Comparison of ENCODE assay signal across 16 mouse cellular contexts in the genomic region with DNA sequence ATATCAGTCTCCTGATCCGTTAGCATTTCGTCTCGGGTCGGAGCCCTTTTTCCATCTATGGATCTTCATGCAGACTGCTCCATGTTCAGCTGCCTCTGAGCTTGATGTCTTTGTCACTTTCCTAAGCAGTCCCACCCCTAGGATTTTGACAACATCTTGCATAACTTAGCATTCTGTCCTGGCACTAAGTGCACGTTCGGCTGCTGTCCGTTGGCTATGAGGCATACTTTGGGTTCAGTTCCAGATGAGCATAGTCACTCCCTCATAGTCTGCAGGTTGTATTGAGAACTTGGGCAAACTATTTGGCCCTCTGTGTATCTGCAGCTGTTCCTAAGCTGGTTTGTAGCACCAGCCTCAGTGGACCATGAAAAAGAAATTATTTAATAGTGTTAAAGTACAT.
A peak's percentile ranks its signal among the peaks of the same experiment; 100 is the strongest.
DNase-seq lines count a peak whose midpoint lies in the region; ATAC-seq and TF ChIP-seq lines count a peak whose summit lies in the region.
"Had no signal": no experiment of that assay in that cellular context is flagged by ENCODE, and none has a peak within 500 bp of the region (broad histone marks: within the 10 kb centered on the region; RNA-seq: fewer than 3 reads in every experiment).

No protein-coding gene starts in this region.

- H3K79me2 ChIP-seq in liver, adult 2 months (ENCODE audit: control insufficient read depth, insufficient read depth, low read length), result no peaks in the 10 kb centered on the region

- no peaks in the 10 kb centered on the region for H3K27me3 ChIP-seq in liver, adult 2 months (ENCODE audit: control insufficient read depth, insufficient read depth, low read length)
- H3K27me3 ChIP-seq in liver, postnatal 0 days (ENCODE audit: insufficient read depth, low read length), result no peaks in the 10 kb centered on the region
- H3K27me3 ChIP-seq: embryonic facial prominence, embryonic 12.5 days; forebrain, embryonic 13.5 days; forebrain, embryonic 15.5 days had no signal

- no peak for ATAC-seq in liver, postnatal 0 days
- ATAC-seq: forebrain, embryonic 13.5 days; forebrain, embryonic 15.5 days; forebrain, postnatal 0 days had no signal

- no peak overlapping the region for H3K27ac ChIP-seq in liver, adult 2 months (replicated peaks; ENCODE audit: insufficient read depth, low read depth, low read length)
- H3K27ac ChIP-seq in liver, postnatal 0 days (ENCODE audit: low read depth), result no peak overlapping the region
- H3K27ac ChIP-seq: embryonic facial prominence, embryonic 10.5 days; embryonic facial prominence, embryonic 12.5 days; forebrain, embryonic 13.5 days; forebrain, embryonic 15.5 days had no signal

- 61% methylated on average over 7 of the region's 7 CpGs for WGBS in liver, adult 2 months
- 87% methylated on average over 7 of the region's 7 CpGs for WGBS in liver, postnatal 0 days (ENCODE audit: insufficient replicate concordance)

- H3K9ac ChIP-seq in liver, adult 2 months (ENCODE audit: low read depth, low read length), result no peak overlapping the region
- H3K9ac ChIP-seq in liver, postnatal 0 days (replicated peaks), result no peak overlapping the region
- H3K9ac ChIP-seq: embryonic facial prominence, embryonic 12.5 days; forebrain, embryonic 13.5 days; forebrain, embryonic 15.5 days; forebrain, postnatal 0 days had no signal

- H3K36me3 ChIP-seq in liver, adult 2 months (ENCODE audit: control insufficient read depth, insufficient read depth, low read length), result peaks cover 4% of the 10 kb centered on the region; the same call in 1 of the 2 replicates
- H3K36me3 ChIP-seq in liver, postnatal 0 days (replicated peaks; ENCODE audit: insufficient read depth, low read length), result peaks cover 14% of the 10 kb centered on the region
- H3K36me3 ChIP-seq: forebrain, embryonic 15.5 days had no signal

- DNase-seq in adrenal gland, postnatal 10 days, result peak; percentile 7
- DNase-seq in adrenal gland, postnatal 14 days, result no peak
- DNase-seq in liver, adult 2 months (ENCODE audit: extremely low read depth, low read depth, low spot score), result peak; percentile 45
- DNase-seq in liver, postnatal 0 days, result no peak
- DNase-seq in adipocyte (ENCODE audit: low spot score), result peak; percentile 68
- DNase-seq in frontal cortex, adult 2 months (ENCODE audit: extremely low spot score in 1 of 2, low spot score in 1 of 2), result no peak
- DNase-seq: cerebellum, adult 11-12 months; cerebellum, adult 2 months; cerebellum, adult 9-10 months; cerebellum, postnatal 10 days; cerebellum, postnatal 25 days; forebrain, postnatal 0 days had no signal

- TF ChIP-seq POLR2A in liver, adult 2 months (IDR thresholded peaks at IDR 0.05; ENCODE audit: extremely low read depth, insufficient read depth, low read length), result no peak

- no peak for TF ChIP-seq CTCF in liver, adult 2 months (IDR thresholded peaks at IDR 0.05; ENCODE audit: low read depth, low read length)
- TF ChIP-seq CTCF in liver, postnatal 0 days (IDR thresholded peaks at IDR 0.05; ENCODE audit: low read depth), result no peak

- H3K4me2 ChIP-seq in liver, postnatal 0 days (ENCODE audit: low read depth, low read length), result no peak overlapping the region
- H3K4me2 ChIP-seq: embryonic facial prominence, embryonic 12.5 days; forebrain, embryonic 13.5 days; forebrain, embryonic 15.5 days had no signal

- no peak overlapping the region for H3K4me3 ChIP-seq in liver, adult 2 months (ENCODE audit: insufficient read depth, low read depth, low read length)
- no peak overlapping the region for H3K4me3 ChIP-seq in liver, postnatal 0 days (ENCODE audit: low read depth, low read length)
- H3K4me3 ChIP-seq: embryonic facial prominence, embryonic 10.5 days; embryonic facial prominence, embryonic 12.5 days; forebrain, embryonic 13.5 days; forebrain, embryonic 15.5 days had no signal

- TF ChIP-seq EP300 in liver, postnatal 0 days (IDR thresholded peaks at IDR 0.05; ENCODE audit: low read depth), result no peak

- H3K9me3 ChIP-seq in liver, postnatal 0 days (ENCODE audit: low read length), result no peaks in the 10 kb centered on the region
- H3K9me3 ChIP-seq: embryonic facial prominence, embryonic 10.5 days; embryonic facial prominence, embryonic 12.5 days; forebrain, embryonic 13.5 days; forebrain, embryonic 15.5 days had no signal

- H3K4me1 ChIP-seq in liver, adult 2 months (ENCODE audit: control insufficient read depth, insufficient read depth, low read length), result 0 out of 2 replicates have a peak, but pooled peaks cover 5% of the 10 kb centered on the region
- H3K4me1 ChIP-seq in liver, postnatal 0 days (ENCODE audit: insufficient read depth), result no peaks in the 10 kb centered on the region
- H3K4me1 ChIP-seq: embryonic facial prominence, embryonic 10.5 days; embryonic facial prominence, embryonic 12.5 days; forebrain, embryonic 13.5 days had no signal

Comparison
In these comparisons a context has a peak if more than half of its experiments do, and no peak if none do; other contexts are left out.
1. DNase-seq: peak in adrenal gland, postnatal 10 days (single experiment), liver, adult 2 months (single experiment) and adipocyte (single experiment); none in adrenal gland, postnatal 14 days (single experiment), liver, postnatal 0 days (single experiment) and frontal cortex, adult 2 months (0 of 2).